Mouse (Mus musculus) kidney, embryonic 15.5 days (tissue): ENCODE measurements around the gene Zfp169. TPM values are rescaled to one million over a fixed set of nuclear protein-coding genes. Genes with fewer than 3 reads are reported as not detected.

Experiments
- ATAC-seq: fragments of 200-750 bp; cut with Nextera tagmentation; replicated peaks from 2 replicates; pipeline ENCODE4 v1.8.0; 2017; ENCODE audit warnings: moderate TSS enrichment; ENCODE audit not compliant: low FRiP score
- H3K27ac ChIP-seq: fragments of 300-500 bp; sonication (generic); 2 replicates; pipeline ENCODE4 v1.5.1; 2015; ENCODE audit warnings: mild to moderate bottlenecking, inconsistent platforms
- H3K27me3 ChIP-seq: fragments of 300-500 bp; sonication (generic); 2 replicates; pipeline ENCODE4 v1.6.1; 2015; ENCODE audit warnings: inconsistent platforms
- H3K36me3 ChIP-seq: fragments of 300-500 bp; sonication (generic); 2 replicates; pipeline ENCODE4 v1.6.1; 2015; ENCODE audit warnings: inconsistent platforms
- H3K4me1 ChIP-seq: fragments of 300-500 bp; sonication (generic); 2 replicates; pipeline ENCODE4 v1.6.1; 2015; ENCODE audit warnings: inconsistent platforms
- H3K4me2 ChIP-seq: fragments of 300-500 bp; sonication (generic); 2 replicates; pipeline ENCODE4 v1.6.1; 2015; ENCODE audit warnings: moderate library complexity, mild to moderate bottlenecking, inconsistent platforms
- H3K4me3 ChIP-seq: fragments of 300-500 bp; sonication (generic); replicated peaks from 2 replicates; pipeline ENCODE4 v1.5.1; 2015; ENCODE audit warnings: mild to moderate bottlenecking, inconsistent platforms
- H3K9ac ChIP-seq: fragments of 300-500 bp; sonication (generic); 2 replicates; pipeline ENCODE4 v1.6.1; 2015; ENCODE audit warnings: mild to moderate bottlenecking, inconsistent platforms
- H3K9me3 ChIP-seq: fragments of 300-500 bp; sonication (generic); replicated peaks from 2 replicates; pipeline ENCODE4 v1.6.1; 2016; ENCODE audit warnings: inconsistent platforms
- WGBS: fragments of 180-500 bp; shearing (Covaris S2); methylation state at CpG from one replicate; pipeline ENCODE4 v1.1.7; 2015; ENCODE audit warnings: mixed read lengths; 5-methylcytosine and 5-hydroxymethylcytosine counted together
- polyA plus RNA-seq: library from polyadenylated mRNA; unstranded; fragments of >200 nt; fragmentation: Nextera tagmentation; extraction: Ambion mirVana; gene quantifications from 2 replicates; pipeline ENCODE4 v1.2.1, GENCODE M21; 2015

The Zfp169 gene
- polyA plus RNA-seq, 1 experiment from 2014 or later = 3.9 TPM

DNA sequence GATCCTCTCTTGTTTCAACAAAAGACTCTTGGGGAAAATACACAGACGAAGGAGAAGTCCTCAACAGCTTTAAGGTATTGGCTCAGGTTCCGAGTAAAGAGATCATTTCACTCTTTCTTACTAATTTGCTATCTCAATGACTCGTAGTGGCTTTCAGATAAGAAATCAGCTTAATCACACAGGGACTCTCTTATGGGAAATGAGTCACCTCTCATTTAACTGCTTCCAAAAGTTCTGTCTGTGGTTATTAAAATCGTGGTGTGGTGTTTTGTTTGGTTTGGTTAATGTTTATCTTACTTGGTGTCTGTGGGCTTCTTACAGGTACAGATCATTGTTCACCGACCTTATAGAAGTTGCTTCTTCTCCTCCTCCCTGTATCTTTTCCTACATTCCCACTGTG, 10.8 kb downstream of the Zfp169 start:
- no peak overlapping the region for H3K27ac ChIP-seq
- no peak for ATAC-seq
- H3K4me1 ChIP-seq = peaks cover 4% of the 10 kb centered on the region; the same call in 1 of the 2 replicates
- H3K4me3 ChIP-seq = no peak overlapping the region
- H3K36me3 ChIP-seq = peaks cover 48% of the 10 kb centered on the region
- H3K4me2 ChIP-seq = no peak overlapping the region
- WGBS = 83% methylated on average over 5 of the region's 5 CpGs
- H3K9me3 ChIP-seq = no peaks in the 10 kb centered on the region
- H3K9ac ChIP-seq = no peak overlapping the region
- no peaks in the 10 kb centered on the region for H3K27me3 ChIP-seq

DNA sequence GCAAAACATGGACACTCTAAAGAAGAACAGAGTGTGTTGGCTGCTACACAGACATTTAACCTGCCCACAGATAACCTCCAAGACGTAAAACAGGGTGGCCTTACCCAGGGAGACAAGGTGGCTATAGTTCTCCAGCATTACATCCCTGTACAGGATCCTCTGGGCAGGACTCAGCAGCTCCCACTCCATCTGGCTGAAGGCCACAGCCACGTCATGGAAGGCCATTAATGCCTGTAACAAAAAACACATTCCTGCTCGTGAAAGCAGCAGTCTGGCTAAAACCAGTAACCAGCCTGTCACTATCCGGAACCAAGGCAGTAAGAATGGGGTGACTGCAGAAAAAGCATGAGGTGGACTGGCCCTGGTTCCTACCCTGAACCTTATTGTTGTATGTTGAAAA, 14.6 kb downstream of the Zfp169 start:
- H3K9ac ChIP-seq = no peak overlapping the region
- 57% methylated on average over 4 of the region's 4 CpGs for WGBS
- H3K36me3 ChIP-seq = peaks cover 40% of the 10 kb centered on the region
- H3K4me3 ChIP-seq = no peak overlapping the region
- no peak overlapping the region for H3K27ac ChIP-seq
- H3K9me3 ChIP-seq = no peaks in the 10 kb centered on the region
- no peaks in the 10 kb centered on the region for H3K27me3 ChIP-seq
- no peak overlapping the region for H3K4me2 ChIP-seq
- ATAC-seq = no peak
- peaks cover 4% of the 10 kb centered on the region; the same call in 1 of the 2 replicates for H3K4me1 ChIP-seq

DNA sequence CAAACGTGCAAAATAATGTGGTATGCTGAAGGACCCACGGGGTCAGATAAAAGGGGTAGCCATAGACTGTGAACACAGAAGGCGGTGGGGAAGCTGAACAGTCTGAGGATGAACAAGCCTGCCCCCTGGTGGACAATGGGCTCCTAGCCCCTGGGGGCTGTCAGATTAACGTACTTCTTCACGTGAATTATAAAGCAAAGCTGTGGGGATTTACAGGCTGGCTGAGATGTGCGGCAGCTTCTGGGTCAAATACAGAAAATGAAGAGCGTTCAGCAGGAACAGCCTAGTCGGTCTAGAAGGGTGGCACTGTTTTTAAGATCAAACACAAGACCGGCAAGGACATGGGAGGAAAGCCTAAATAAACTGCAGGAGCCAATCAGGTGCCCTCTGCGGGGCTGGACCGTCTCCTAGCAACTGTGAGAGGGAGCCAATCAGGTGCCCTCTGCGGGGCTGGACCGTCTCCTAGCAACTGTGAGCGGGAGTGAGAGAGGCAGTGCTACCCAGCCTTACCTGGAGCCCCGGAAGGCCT, 15.5 kb downstream of the Zfp169 start:
- Histone ChIP-seq H3K9ac (no peak overlapping the region), H3K27me3 (no peaks in the 10 kb centered on the region), H3K9me3 (no peaks in the 10 kb centered on the region), H3K36me3 (peaks cover 33% of the 10 kb centered on the region), H3K4me2 (no peak overlapping the region), H3K4me1 (peaks cover 4% of the 10 kb centered on the region; the same call in 1 of the 2 replicates), H3K27ac (no peak overlapping the region), H3K4me3 (no peak overlapping the region)
- ATAC-seq = peak; percentile 83
- WGBS = 24% methylated on average over 15 of the region's 15 CpGs

DNA sequence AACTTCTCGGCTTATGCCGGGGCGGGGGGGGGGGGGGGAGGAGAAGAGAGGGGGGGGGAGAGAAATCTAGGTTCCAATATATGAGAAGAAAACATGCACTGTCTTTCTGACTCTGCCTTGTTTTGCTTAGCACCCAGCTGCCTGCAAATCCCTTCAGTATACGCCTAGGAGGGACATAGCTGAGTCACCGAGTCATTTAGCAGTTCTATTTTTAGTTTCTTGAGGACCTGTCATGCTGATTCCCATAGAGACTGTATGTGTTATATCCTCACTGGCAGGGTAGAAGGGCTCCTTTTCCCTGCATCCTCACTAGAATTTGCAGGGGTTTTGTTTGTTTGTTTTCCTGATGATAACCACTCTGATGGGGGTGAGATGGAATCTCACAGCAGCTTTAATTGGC, 20.1 kb downstream of the Zfp169 start:
- H3K27ac ChIP-seq = no peak overlapping the region
- 79% methylated on average over 4 of the region's 5 CpGs for WGBS
- H3K4me3 ChIP-seq = no peak overlapping the region
- H3K4me1 ChIP-seq = peaks cover 4% of the 10 kb centered on the region; the same call in 1 of the 2 replicates
- no peak overlapping the region for H3K4me2 ChIP-seq
- no peak overlapping the region for H3K9ac ChIP-seq
- no peaks in the 10 kb centered on the region for H3K9me3 ChIP-seq
- H3K36me3 ChIP-seq = peaks cover 63% of the 10 kb centered on the region
- H3K27me3 ChIP-seq = no peaks in the 10 kb centered on the region
- ATAC-seq = no peak

DNA sequence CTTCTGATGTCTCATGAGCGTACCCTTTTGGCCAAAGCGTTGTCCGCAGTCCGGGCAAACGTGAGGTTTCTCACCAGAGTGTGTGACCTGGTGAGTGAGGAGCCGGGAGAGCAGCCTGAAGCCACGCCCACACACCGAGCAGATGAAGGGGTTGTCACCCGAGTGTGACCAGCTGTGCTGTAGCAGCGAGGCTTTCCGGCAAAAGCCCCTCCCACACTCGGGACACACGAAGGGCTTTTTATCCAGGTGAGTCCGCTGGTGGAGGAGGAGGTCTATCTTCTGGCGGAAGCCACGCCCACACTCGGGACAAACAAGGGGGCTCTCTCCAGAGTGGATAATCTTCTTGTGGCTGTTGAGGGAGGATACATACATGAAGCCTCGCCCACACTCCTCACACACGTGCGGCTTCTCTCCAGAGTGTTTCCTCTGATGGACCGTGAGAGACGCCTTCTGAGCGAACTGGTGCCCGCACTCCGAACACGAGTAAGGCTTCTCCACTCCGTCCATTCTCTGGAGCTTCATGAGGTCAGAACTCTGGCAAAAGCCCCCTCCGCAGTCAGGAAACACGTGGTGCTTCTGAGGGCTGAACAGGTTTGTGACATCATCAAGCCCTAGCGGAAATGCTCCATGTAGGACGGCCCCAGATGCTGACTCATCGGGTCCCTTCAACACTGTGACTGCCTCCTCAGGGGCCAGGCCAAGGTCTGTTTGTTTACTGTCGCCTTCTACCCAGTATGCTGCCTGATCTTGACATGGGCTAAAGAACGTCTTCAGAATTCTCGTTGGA, 22.7 kb downstream of the Zfp169 start:
- 83% methylated on average over 35 of the region's 35 CpGs for WGBS
- H3K27me3 ChIP-seq = no peaks in the 10 kb centered on the region
- ATAC-seq = 0 out of 2 replicates have a peak, but pooled peaks have one; percentile 36

DNA sequence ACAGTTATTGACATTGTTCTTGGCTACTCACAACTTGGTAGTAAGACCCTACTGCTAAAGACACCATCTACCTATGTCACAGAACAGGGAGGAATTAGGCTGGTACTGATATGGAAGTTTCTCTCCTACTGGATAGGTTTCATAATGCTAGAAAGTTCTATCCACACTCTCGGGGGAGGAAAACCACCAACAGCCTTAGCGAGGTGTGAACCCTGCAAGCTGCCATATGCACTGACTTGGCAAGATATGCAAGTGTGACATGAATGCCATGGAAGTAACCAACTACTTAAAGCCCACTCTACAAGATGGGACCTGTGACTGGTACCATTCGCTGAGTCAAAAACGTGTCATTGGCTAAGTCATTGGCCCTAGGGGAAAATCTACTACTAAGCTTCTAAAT, 29.6 kb downstream of the Zfp169 start:
- H3K36me3 ChIP-seq = peaks cover 26% of the 10 kb centered on the region
- H3K9me3 ChIP-seq = no peaks in the 10 kb centered on the region
- no peak for ATAC-seq
- H3K27ac ChIP-seq = no peak overlapping the region
- H3K9ac ChIP-seq = no peak overlapping the region
- H3K4me3 ChIP-seq = no peak overlapping the region
- no peaks in the 10 kb centered on the region for H3K4me1 ChIP-seq
- H3K4me2 ChIP-seq = no peak overlapping the region
- no peaks in the 10 kb centered on the region for H3K27me3 ChIP-seq
- WGBS = 97% methylated on average over 4 of the region's 4 CpGs

More for the DNA sequence above, 22.7 kb downstream of the Zfp169 start:
- Histone ChIP-seq H3K4me1 (no peaks in the 10 kb centered on the region), H3K4me2 (no peak overlapping the region), H3K4me3 (no peak overlapping the region), H3K9ac (no peak overlapping the region), H3K9me3 (no peaks in the 10 kb centered on the region), H3K27ac (no peak overlapping the region), H3K36me3 (peaks cover 74% of the 10 kb centered on the region)

DNA sequence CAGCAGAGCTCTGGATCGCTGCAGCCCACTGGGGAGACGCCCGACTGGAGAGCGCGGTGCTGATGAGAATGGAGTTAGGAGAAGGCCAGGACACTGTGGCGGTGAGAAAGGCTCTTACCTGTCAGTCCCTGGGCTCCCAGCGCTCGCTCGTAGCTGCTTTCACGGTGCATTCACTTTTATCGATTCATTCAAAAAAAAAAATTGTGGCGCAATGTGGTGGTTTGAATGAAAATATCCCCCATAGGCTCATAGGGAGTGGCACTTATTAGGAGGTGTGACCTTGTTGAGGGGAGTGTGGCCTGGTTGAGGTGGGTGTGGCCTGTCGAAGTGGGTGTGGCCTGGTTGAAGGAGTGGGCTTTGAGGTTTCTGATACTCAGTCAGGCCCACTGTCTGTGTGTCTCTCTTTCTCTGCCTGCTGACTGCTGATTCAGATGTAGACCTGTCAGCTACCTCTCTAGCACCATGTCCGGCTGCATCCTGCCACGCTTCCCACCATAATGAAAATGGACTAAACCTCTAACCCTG, 44.5 kb downstream of the Zfp169 start:
- Histone ChIP-seq H3K4me3 (no peak overlapping the region), H3K4me1 (no peaks in the 10 kb centered on the region), H3K27me3 (no peaks in the 10 kb centered on the region; the same call in 1 of the 2 replicates), H3K9ac (no peak overlapping the region), H3K9me3 (no peaks in the 10 kb centered on the region), H3K27ac (no peak overlapping the region), H3K36me3 (no peaks in the 10 kb centered on the region), H3K4me2 (no peak overlapping the region)
- WGBS = 69% methylated on average over 15 of the region's 15 CpGs
- no peak for ATAC-seq

DNA sequence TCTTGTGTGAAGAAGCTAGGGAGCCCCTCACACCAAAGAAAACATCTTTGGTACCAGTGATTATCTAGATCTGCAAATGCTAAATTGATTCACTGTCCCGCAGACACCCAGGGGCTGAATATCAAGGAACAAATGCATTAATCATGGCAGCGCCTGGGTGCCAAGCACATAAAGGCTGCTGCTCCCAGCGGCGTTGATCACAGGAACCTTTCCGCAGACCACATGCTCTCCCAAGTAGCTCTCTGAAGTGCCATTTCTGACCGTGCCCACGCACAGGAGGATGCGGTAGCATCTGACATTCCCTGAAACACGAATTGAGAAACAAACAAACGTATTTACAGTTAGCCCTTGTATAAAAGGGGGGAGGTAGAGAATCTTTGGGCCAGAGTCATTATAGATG, 47.1 kb downstream of the Zfp169 start:
- H3K9me3 ChIP-seq = no peaks in the 10 kb centered on the region
- no peak overlapping the region for H3K4me2 ChIP-seq
- ATAC-seq = no peak
- no peak overlapping the region for H3K27ac ChIP-seq
- H3K4me1 ChIP-seq = no peaks in the 10 kb centered on the region
- H3K36me3 ChIP-seq = no peaks in the 10 kb centered on the region
- no peak overlapping the region for H3K9ac ChIP-seq
- no peaks in the 10 kb centered on the region; the same call in 1 of the 2 replicates for H3K27me3 ChIP-seq
- H3K4me3 ChIP-seq = no peak overlapping the region
- 56% methylated on average over 10 of the region's 10 CpGs for WGBS

DNA sequence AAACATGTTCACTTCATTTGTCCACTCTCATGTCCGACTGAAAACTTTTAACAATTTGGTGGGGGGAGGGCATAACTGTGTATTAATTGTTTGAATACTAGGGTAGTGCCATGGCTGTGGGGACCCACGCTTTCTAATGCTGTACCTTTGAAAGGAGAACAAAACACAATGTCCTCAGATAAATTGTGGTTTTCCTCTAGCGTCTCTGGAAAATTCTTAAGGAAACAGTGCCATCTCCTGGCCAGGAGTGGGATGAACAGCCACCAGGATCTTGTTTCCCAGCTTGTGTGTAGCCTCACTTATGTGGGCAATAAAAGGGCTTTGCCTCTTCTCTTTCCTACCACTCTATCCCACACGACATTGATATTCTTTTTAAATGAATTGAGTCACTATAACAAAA, 49.1 kb downstream of the Zfp169 start:
- 8% methylated on average over 4 of the region's 4 CpGs for WGBS
- Histone ChIP-seq H3K27ac (no peak overlapping the region), H3K27me3 (no peaks in the 10 kb centered on the region; the same call in 1 of the 2 replicates), H3K9me3 (no peaks in the 10 kb centered on the region), H3K36me3 (no peaks in the 10 kb centered on the region), H3K4me1 (no peaks in the 10 kb centered on the region), H3K4me3 (no peak overlapping the region), H3K9ac (no peak overlapping the region), H3K4me2 (no peak overlapping the region)
- no peak for ATAC-seq

DNA sequence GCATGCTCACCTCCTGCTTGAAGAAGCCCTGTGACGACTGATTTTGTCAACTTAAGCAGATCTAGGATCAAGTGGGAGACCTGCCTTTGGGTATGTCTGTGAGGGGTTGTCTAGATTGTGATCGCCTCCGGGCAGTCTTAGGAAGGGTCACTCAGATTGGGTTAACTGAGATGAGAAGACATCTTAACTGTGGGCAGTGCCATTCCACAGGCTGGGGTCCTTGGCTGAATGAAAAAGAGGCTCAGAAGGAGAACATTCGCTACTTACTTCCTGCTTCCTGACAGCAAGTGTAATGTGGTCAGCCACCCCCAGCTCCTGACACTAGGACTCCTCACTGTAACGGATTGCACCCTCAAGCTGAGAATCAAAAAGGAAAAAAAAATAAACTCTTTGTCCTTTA, 54.0 kb downstream of the Zfp169 start:
- no peaks in the 10 kb centered on the region for H3K9me3 ChIP-seq
- no peaks in the 10 kb centered on the region for H3K27me3 ChIP-seq
- no peak overlapping the region for H3K4me2 ChIP-seq
- ATAC-seq = no peak
- WGBS = 84% methylated on average over 5 of the region's 5 CpGs
- H3K36me3 ChIP-seq = no peaks in the 10 kb centered on the region
- H3K4me3 ChIP-seq = no peak overlapping the region
- H3K4me1 ChIP-seq = no peaks in the 10 kb centered on the region
- H3K27ac ChIP-seq = no peak overlapping the region
- H3K9ac ChIP-seq = no peak overlapping the region

DNA sequence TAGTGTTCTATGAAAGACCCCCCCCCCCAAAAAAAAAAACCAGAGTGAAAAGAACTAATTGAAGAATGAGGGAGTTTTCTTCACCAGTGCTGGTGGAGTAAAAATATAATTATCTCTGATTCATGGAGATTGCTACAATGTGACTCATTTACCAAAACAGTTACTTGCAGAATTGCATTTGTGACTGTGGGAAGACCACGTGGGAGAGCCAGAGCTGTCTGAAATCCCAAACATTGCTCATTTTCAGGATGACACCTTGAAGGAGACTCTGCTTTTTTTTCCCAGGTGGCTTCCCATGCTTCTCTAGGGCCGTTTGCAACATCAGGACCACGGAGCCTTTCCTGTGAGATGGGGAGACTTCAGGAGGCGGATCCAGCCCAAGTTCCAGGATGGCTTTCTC, 65.1 kb downstream of the Zfp169 start:
- no peak overlapping the region for H3K4me3 ChIP-seq
- ATAC-seq = no peak
- no peak overlapping the region for H3K27ac ChIP-seq
- H3K9me3 ChIP-seq = no peaks in the 10 kb centered on the region
- H3K4me1 ChIP-seq = no peaks in the 10 kb centered on the region
- H3K36me3 ChIP-seq = no peaks in the 10 kb centered on the region
- WGBS = 51% methylated on average over 4 of the region's 4 CpGs
- H3K27me3 ChIP-seq = no peaks in the 10 kb centered on the region
- H3K9ac ChIP-seq = no peak overlapping the region
- no peak overlapping the region for H3K4me2 ChIP-seq

DNA sequence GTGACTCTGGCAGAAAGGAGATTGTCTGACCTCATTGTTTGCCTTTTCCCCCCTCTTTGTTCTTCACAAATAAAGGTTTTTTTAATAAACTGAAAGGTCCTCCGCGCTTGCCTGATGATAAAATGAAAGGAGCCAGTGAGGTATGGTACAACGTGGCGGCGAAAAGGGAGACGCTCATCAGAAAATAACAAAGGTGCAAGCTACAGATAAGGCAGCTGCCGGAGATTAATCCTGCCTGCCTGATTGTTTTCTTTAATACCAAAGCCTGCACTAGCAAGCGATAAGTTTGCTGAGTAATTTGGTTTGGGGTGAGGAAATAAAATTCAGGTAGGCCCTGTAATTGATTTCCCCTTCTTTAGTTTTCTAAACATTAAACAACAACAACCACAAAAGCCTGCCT, 69.3 kb downstream of the Zfp169 start:
- H3K9ac ChIP-seq = no peak overlapping the region
- H3K36me3 ChIP-seq = no peaks in the 10 kb centered on the region
- no peaks in the 10 kb centered on the region for H3K27me3 ChIP-seq
- no peak overlapping the region for H3K4me3 ChIP-seq
- no peaks in the 10 kb centered on the region for H3K4me1 ChIP-seq
- WGBS = 51% methylated on average over 8 of the region's 8 CpGs
- no peak overlapping the region for H3K4me2 ChIP-seq
- no peak for ATAC-seq
- H3K9me3 ChIP-seq = no peaks in the 10 kb centered on the region
- H3K27ac ChIP-seq = no peak overlapping the region
